Mouse (Mus musculus): ENCODE data around the gene Foxp2. TPM values are rescaled to one million over a fixed set of nuclear protein-coding genes. Genes with fewer than 3 reads are reported as not detected.

The Foxp2 gene
- total and polyA plus RNA-seq, 3 experiments, result not detected

- Histone ChIP-seq H3K27me3 (replicated peaks) (no peaks in the 10 kb centered on the region), H3K79me2 (replicated peaks; ENCODE audit: control insufficient read depth, extremely low read depth, insufficient read depth, poor library complexity, severe bottlenecking) (no peaks in the 10 kb centered on the region), H3K4me2 (ENCODE audit: insufficient read depth, low read depth, poor library complexity, severe bottlenecking) (no peak overlapping the region), H3K9ac (ENCODE audit: insufficient read depth, low read depth) (no peak overlapping the region), H3K9me3 (replicated peaks; ENCODE audit: low read length) (peaks cover 3% of the 10 kb centered on the region), H3K27ac (ENCODE audit: insufficient read depth, low read depth) (no peak overlapping the region), H3K4me3 (replicated peaks in 1 of 3; ENCODE audit: low read depth in 2 of 3, low read length in 2 of 3, poor library complexity in 1 of 3) (no peak overlapping the region), H3K36me3 (replicated peaks in 1 of 2; ENCODE audit: control insufficient read depth in 1 of 2, insufficient read depth in 1 of 2, low read length in 1 of 2) (no peaks in the 10 kb centered on the region), H3K4me1 (ENCODE audit: control insufficient read depth in 1 of 2, insufficient read depth in 2 of 2) (no peaks in the 10 kb centered on the region)
- TF ChIP-seq ZNF384 (IDR thresholded peaks at IDR 0.05; ENCODE audit: low read depth, low read length), result no peak
- TF ChIP-seq CTCF (conservative IDR thresholded peaks at IDR 0.05 in 1 of 2, IDR thresholded peaks at IDR 0.05 in 1 of 2; ENCODE audit: low read depth in 2 of 2, low read length in 2 of 2), result no peak
- TF ChIP-seq ZC3H11A (IDR thresholded peaks at IDR 0.05; ENCODE audit: low read depth, low read length), result no peak
- no peak for TF ChIP-seq ETS1 (conservative IDR thresholded peaks at IDR 0.05; ENCODE audit: low read depth, low read length)
- TF ChIP-seq USF2 (conservative IDR thresholded peaks at IDR 0.05; ENCODE audit: low read depth, low read length), result no peak
- no peak for TF ChIP-seq MAZ (IDR thresholded peaks at IDR 0.05; ENCODE audit: low read depth, low read length)
- no peak for TF ChIP-seq BHLHE40 (IDR thresholded peaks at IDR 0.05; ENCODE audit: low read depth, low read length)
- TF ChIP-seq POLR2A (IDR thresholded peaks at IDR 0.05; ENCODE audit: low read depth, low read length), result no peak
- no peak for TF ChIP-seq MYC (IDR thresholded peaks at IDR 0.05; ENCODE audit: low read depth, low read length)
- TF ChIP-seq RCOR1 (conservative IDR thresholded peaks at IDR 0.05; ENCODE audit: low read depth, low read length), result no peak
- TF ChIP-seq POLR2AphosphoS2 (IDR thresholded peaks at IDR 0.05; ENCODE audit: low read depth, low read length), result no peak
- TF ChIP-seq IRF4 (IDR thresholded peaks at IDR 0.05; ENCODE audit: low read depth, low read length), result no peak
- no peak for TF ChIP-seq EP300 (IDR thresholded peaks at IDR 0.05; ENCODE audit: low read length)
- no peak for DNase-seq (ENCODE audit: extremely low read depth)
- in situ Hi-C loops (cut with MboI; ENCODE audit: low pct_ligation_motif_present, low pct_unique_long_range_greater_than_20kb, low sequenced_read_pairs) (no loop called here), dilution Hi-C loops (cut with MboI; ENCODE audit: extremely low pct_ligation_motif_present, extremely low pct_unique_long_range_greater_than_20kb, low sequenced_read_pairs) (no loop called here)
Observed at GRCm38 (mm10) chr6:14977042-14977441, 75.9 kb downstream of the Foxp2 start.

GRCm38 (mm10) chr6:14978201-14978600 lies 77.1 kb downstream of the Foxp2 start:
- Histone ChIP-seq H3K4me1 (ENCODE audit: control insufficient read depth in 1 of 2, insufficient read depth in 2 of 2) (no peaks in the 10 kb centered on the region), H3K36me3 (replicated peaks in 1 of 2; ENCODE audit: control insufficient read depth in 1 of 2, insufficient read depth in 1 of 2, low read length in 1 of 2) (no peaks in the 10 kb centered on the region), H3K4me2 (ENCODE audit: insufficient read depth, low read depth, poor library complexity, severe bottlenecking) (no peak overlapping the region), H3K27me3 (replicated peaks) (no peaks in the 10 kb centered on the region), H3K9me3 (replicated peaks; ENCODE audit: low read length) (peaks cover 3% of the 10 kb centered on the region), H3K79me2 (replicated peaks; ENCODE audit: control insufficient read depth, extremely low read depth, insufficient read depth, poor library complexity, severe bottlenecking) (no peaks in the 10 kb centered on the region), H3K9ac (ENCODE audit: insufficient read depth, low read depth) (no peak overlapping the region), H3K27ac (ENCODE audit: insufficient read depth, low read depth) (no peak overlapping the region), H3K4me3 (replicated peaks in 1 of 3; ENCODE audit: low read depth in 2 of 3, low read length in 2 of 3, poor library complexity in 1 of 3) (no peak overlapping the region)
- no peak for DNase-seq (ENCODE audit: extremely low read depth)
- in situ Hi-C loops (cut with MboI; ENCODE audit: low pct_ligation_motif_present, low pct_unique_long_range_greater_than_20kb, low sequenced_read_pairs), result no loop called here
- no peak for TF ChIP-seq ETS1 (conservative IDR thresholded peaks at IDR 0.05; ENCODE audit: low read depth, low read length)
- no peak for TF ChIP-seq CTCF (conservative IDR thresholded peaks at IDR 0.05 in 1 of 2, IDR thresholded peaks at IDR 0.05 in 1 of 2; ENCODE audit: low read depth in 2 of 2, low read length in 2 of 2)
- no peak for TF ChIP-seq NRF1 (IDR thresholded peaks at IDR 0.05; ENCODE audit: low read depth, low read length)
- no peak for TF ChIP-seq JUND (conservative IDR thresholded peaks at IDR 0.05; ENCODE audit: low read depth, low read length)
- TF ChIP-seq ELF1 (IDR thresholded peaks at IDR 0.05; ENCODE audit: low read depth, low read length), result no peak
- no peak for TF ChIP-seq EP300 (IDR thresholded peaks at IDR 0.05; ENCODE audit: low read length)
- no peak for TF ChIP-seq TCF12 (IDR thresholded peaks at IDR 0.05; ENCODE audit: low read depth, low read length)
- no peak for TF ChIP-seq GABPA (IDR thresholded peaks at IDR 0.05; ENCODE audit: insufficient replicate concordance, low read depth, low read length)
- TF ChIP-seq BHLHE40 (IDR thresholded peaks at IDR 0.05; ENCODE audit: low read depth, low read length), result no peak
- TF ChIP-seq ZNF384 (IDR thresholded peaks at IDR 0.05; ENCODE audit: low read depth, low read length), result no peak
- no peak for TF ChIP-seq SMC3 (IDR thresholded peaks at IDR 0.05; ENCODE audit: low read depth, low read length)
- dilution Hi-C loops (cut with MboI; ENCODE audit: extremely low pct_ligation_motif_present, extremely low pct_unique_long_range_greater_than_20kb, low sequenced_read_pairs), result no loop called here

Data from CH12.LX (cell line).